Mouse (Mus musculus) urinary bladder, postnatal 0 days (tissue): ENCODE data around the gene Efcab10. TPM values are rescaled to one million over a fixed set of nuclear protein-coding genes. Genes with fewer than 3 reads are reported as not detected.

Source experiments
- polyA plus RNA-seq: library from polyadenylated mRNA; unstranded; fragments of >200 nt; fragmentation: Nextera tagmentation; extraction: Ambion mirVana; gene quantifications from 2 replicates; pipeline ENCODE4 v1.2.1, GENCODE M21; 2015

Efcab10 gene
- polyA plus RNA-seq = not detected in 2 replicates

DNA sequence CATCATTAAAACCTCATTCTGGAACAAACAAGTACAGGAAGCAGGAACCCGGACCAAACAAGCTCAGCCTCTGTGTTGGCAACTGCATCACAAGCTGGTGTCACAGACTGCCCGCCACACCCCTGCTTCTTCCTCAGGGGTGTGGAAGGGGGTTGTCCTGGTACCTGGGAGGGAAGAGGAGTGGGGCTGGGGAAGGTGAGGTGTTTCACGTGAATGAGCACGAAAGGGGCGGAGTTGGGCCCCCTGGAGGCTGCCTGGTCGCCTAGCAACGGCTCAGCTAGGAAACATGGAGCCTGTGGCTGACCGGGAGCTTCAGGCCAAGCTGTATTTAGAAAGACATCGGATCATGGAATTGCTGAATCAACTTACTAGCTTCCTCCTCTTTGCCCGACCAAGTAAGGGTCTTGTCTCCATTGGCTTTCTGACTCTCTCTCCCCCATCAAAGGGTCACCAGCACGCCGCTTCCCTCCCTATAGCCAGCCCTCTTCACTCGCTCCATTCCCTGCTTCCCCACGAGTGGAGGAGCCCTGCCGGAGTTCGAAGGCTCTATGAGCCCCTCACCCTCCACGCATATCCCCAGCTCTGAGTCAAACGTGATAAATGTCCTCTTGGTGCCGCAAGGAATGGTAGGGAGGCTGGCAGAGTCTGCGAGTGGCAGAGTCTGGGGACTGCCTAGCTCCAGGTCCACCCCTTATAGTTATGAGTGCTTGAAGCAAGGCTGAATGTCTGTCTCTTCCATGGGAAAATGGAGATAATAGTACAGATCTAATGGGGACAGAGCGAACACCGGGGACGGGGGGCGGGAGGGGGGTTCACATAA is at the start of gene Efcab10:
Gene Efcab10, plus strand, starts transcription at position 51 of the 820 bp plus-strand sequence.

DNA sequence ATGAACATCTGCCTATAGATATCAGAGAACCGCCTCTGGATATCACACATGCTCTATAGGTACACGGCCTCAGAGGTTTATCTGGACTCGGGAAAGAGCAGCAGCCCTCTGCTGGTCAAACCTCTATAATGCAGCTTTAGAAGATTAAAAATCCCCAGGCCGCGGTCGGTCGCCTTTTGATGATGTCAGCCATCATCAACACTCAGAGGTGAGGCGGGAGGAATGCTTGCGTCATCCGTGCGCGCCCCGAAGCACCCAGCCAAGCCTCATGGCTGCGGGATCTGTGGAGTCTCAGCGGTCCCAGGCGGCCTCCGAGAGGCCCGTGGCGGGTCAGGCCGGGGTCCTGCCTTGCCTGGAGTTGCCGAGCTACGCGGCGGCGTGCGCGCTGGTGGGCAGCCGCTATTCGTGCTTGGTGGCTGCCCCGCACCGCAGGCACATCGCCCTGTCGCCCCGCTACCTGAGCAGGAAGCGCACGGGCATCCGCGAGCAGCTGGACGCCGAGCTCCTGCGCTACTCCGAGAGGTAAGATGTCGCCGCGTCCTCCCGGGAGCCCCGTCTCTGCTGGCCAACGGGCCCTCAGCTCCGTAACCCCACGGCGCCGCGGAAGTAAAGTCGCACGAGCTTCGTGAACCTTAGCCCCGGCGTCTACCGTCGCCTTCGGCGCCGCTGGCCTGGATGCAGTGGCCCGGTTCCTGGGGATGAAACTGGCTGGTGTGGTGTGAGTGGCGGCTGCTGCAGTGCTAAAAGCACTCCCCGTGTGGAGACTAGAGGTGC is 34.9 kb downstream of the Efcab10 start, which contains the start of gene Twistnb:
Gene Twistnb, plus strand, starts transcription at position 249 of the 774 bp plus-strand sequence.

Other genes starting within 250 kb of the Efcab10 start
- 6.7 and 7.0 TPM in 2 replicates for gene Atxn7l1, start 247.2 kb upstream of the Efcab10 start, polyA plus RNA-seq
- gene Twistnb, start 34.8 kb downstream of the Efcab10 start, polyA plus RNA-seq = 40.9 and 43.6 TPM in 2 replicates